Mouse (Mus musculus) embryonic facial prominence, embryonic 13.5 days (tissue): ENCODE measurements at regions not wholly inside any gene's neighbourhood (a gene's known extent, or its start where the extent isn't known, plus 50 kb on each side); places are given as distances from the start of the nearest gene placed in this dataset.
A peak's percentile ranks its signal among the peaks of the same experiment; 100 is the strongest.

ENCODE experiments used
- ATAC-seq: fragments of 200-750 bp; cut with Nextera tagmentation; 2 replicates; pipeline ENCODE4 v1.8.0; 2017; ENCODE audit warnings: low read depth; ENCODE audit not compliant: insufficient number of reproducible peaks, insufficient read depth, low FRiP score, low TSS enrichment
- H3K27ac ChIP-seq: fragments of 300-500 bp; sonication (generic); 2 replicates; pipeline ENCODE4 v1.5.1; 2015; ENCODE audit warnings: moderate library complexity, mild to moderate bottlenecking, inconsistent platforms
- H3K27me3 ChIP-seq: fragments of 300-500 bp; sonication (generic); 2 replicates; pipeline ENCODE4 v1.6.1; 2015; ENCODE audit warnings: mild to moderate bottlenecking, inconsistent platforms
- H3K36me3 ChIP-seq: fragments of 300-500 bp; sonication (generic); 2 replicates; pipeline ENCODE4 v1.6.1; 2015; ENCODE audit warnings: mild to moderate bottlenecking, inconsistent platforms
- H3K4me1 ChIP-seq: fragments of 300-500 bp; sonication (generic); 2 replicates; pipeline ENCODE4 v1.6.1; 2015; ENCODE audit warnings: inconsistent platforms
- H3K4me2 ChIP-seq: fragments of 300-500 bp; sonication (generic); 2 replicates; pipeline ENCODE4 v1.6.1; 2015; ENCODE audit warnings: moderate library complexity, mild to moderate bottlenecking, inconsistent platforms
- H3K4me3 ChIP-seq: fragments of 300-500 bp; sonication (generic); 2 replicates; pipeline ENCODE4 v1.5.1; 2015; ENCODE audit warnings: mild to moderate bottlenecking, inconsistent platforms
- H3K9ac ChIP-seq: fragments of 300-500 bp; sonication (generic); 2 replicates; pipeline ENCODE4 v1.6.1; 2015; ENCODE audit warnings: mild to moderate bottlenecking, inconsistent platforms
- H3K9me3 ChIP-seq: fragments of 300-500 bp; sonication (generic); 2 replicates; pipeline ENCODE4 v1.6.1; 2016; ENCODE audit warnings: inconsistent platforms
- WGBS: fragments of 180-500 bp; shearing (Covaris S2); methylation state at CpG from one replicate; pipeline ENCODE4 v1.1.7; 2015; ENCODE audit warnings: mixed read lengths; 5-methylcytosine and 5-hydroxymethylcytosine counted together

GRCm38 (mm10) chr10:29921658-29922057, 278.7 kb downstream of the Cenpw start:
- H3K9me3 ChIP-seq = no peaks in the 10 kb centered on the region
- no peaks in the 10 kb centered on the region for H3K36me3 ChIP-seq
- peaks cover 8% of the 10 kb centered on the region for H3K4me1 ChIP-seq
- no peak overlapping the region for H3K4me3 ChIP-seq
- no peak overlapping the region for H3K4me2 ChIP-seq
- no peak for ATAC-seq
- no peak overlapping the region for H3K9ac ChIP-seq
- WGBS = 5% methylated on average over 4 of the region's 4 CpGs
- no peaks in the 10 kb centered on the region for H3K27me3 ChIP-seq
- H3K27ac ChIP-seq = peak overlapping the region; percentile 52; the same call in 1 of the 2 replicates

- no peaks in the 10 kb centered on the region for H3K9me3 ChIP-seq
- 27% methylated on average over 1 of the region's 1 CpGs for WGBS
- H3K4me1 ChIP-seq = peaks cover 4% of the 10 kb centered on the region; the same call in 1 of the 2 replicates
- H3K27ac ChIP-seq = no peak overlapping the region
- H3K4me3 ChIP-seq = no peak overlapping the region
- H3K27me3 ChIP-seq = no peaks in the 10 kb centered on the region
- H3K36me3 ChIP-seq = no peaks in the 10 kb centered on the region
- H3K4me2 ChIP-seq = no peak overlapping the region
- no peak overlapping the region for H3K9ac ChIP-seq
- peak; percentile 43; the same call in 1 of the 2 replicates for ATAC-seq
Measured at GRCm38 (mm10) chr10:29897780-29898363, 302.5 kb downstream of the Cenpw start.

GRCm38 (mm10) chr10:29864566-29864965, 328.9 kb upstream of the Rspo3 start:
- ATAC-seq = no peak
- H3K4me1 ChIP-seq = no peaks in the 10 kb centered on the region
- no peak overlapping the region for H3K4me2 ChIP-seq
- no peak overlapping the region for H3K9ac ChIP-seq
- H3K36me3 ChIP-seq = no peaks in the 10 kb centered on the region
- no peak overlapping the region for H3K27ac ChIP-seq
- no peaks in the 10 kb centered on the region for H3K9me3 ChIP-seq
- H3K27me3 ChIP-seq = no peaks in the 10 kb centered on the region
- no peak overlapping the region for H3K4me3 ChIP-seq

- Histone ChIP-seq H3K4me1 (0 out of 2 replicates have a peak, but pooled peaks cover 4% of the 10 kb centered on the region), H3K4me3 (no peak overlapping the region), H3K4me2 (no peak overlapping the region), H3K27me3 (no peaks in the 10 kb centered on the region), H3K9me3 (no peaks in the 10 kb centered on the region), H3K9ac (no peak overlapping the region), H3K27ac (no peak overlapping the region), H3K36me3 (no peaks in the 10 kb centered on the region)
- ATAC-seq = no peak
- WGBS = 7% methylated on average over 2 of the region's 2 CpGs
Measured at GRCm38 (mm10) chr10:29855749-29856313, 320.2 kb upstream of the Rspo3 start.

GRCm38 (mm10) chr10:29852516-29852915, 316.8 kb upstream of the Rspo3 start:
- Histone ChIP-seq H3K4me1 (0 out of 2 replicates have a peak, but pooled peaks cover 4% of the 10 kb centered on the region), H3K27ac (no peak overlapping the region), H3K4me2 (no peak overlapping the region), H3K4me3 (no peak overlapping the region), H3K36me3 (no peaks in the 10 kb centered on the region), H3K9me3 (no peaks in the 10 kb centered on the region), H3K9ac (no peak overlapping the region), H3K27me3 (no peaks in the 10 kb centered on the region)
- WGBS = 17% methylated on average over 2 of the region's 2 CpGs
- no peak for ATAC-seq

- 58% methylated on average over 5 of the region's 5 CpGs for WGBS
- no peaks in the 10 kb centered on the region for H3K27me3 ChIP-seq
- no peaks in the 10 kb centered on the region for H3K4me1 ChIP-seq
- no peaks in the 10 kb centered on the region for H3K9me3 ChIP-seq
- ATAC-seq = no peak
- no peak overlapping the region for H3K4me2 ChIP-seq
- H3K27ac ChIP-seq = 0 out of 2 replicates have a peak overlapping the region, but pooled peaks have one; percentile 12
- H3K36me3 ChIP-seq = no peaks in the 10 kb centered on the region
- no peak overlapping the region for H3K9ac ChIP-seq
- no peak overlapping the region for H3K4me3 ChIP-seq
Measured at GRCm38 (mm10) chr10:29824939-29825658, 289.4 kb upstream of the Rspo3 start.

GRCm38 (mm10) chr10:29824413-29824812, 288.7 kb upstream of the Rspo3 start:
- no peak overlapping the region for H3K9ac ChIP-seq
- H3K9me3 ChIP-seq = no peaks in the 10 kb centered on the region
- ATAC-seq = no peak
- no peaks in the 10 kb centered on the region for H3K27me3 ChIP-seq
- no peaks in the 10 kb centered on the region for H3K36me3 ChIP-seq
- H3K4me1 ChIP-seq = no peaks in the 10 kb centered on the region
- H3K4me3 ChIP-seq = no peak overlapping the region
- no peak overlapping the region for H3K4me2 ChIP-seq
- H3K27ac ChIP-seq = 0 out of 2 replicates have a peak overlapping the region, but pooled peaks have one; percentile 12

GRCm38 (mm10) chr10:29823177-29823576, 287.5 kb upstream of the Rspo3 start:
- WGBS = 78% methylated on average over 2 of the region's 2 CpGs
- Histone ChIP-seq H3K4me2 (no peak overlapping the region), H3K27me3 (no peaks in the 10 kb centered on the region), H3K4me1 (no peaks in the 10 kb centered on the region), H3K9me3 (no peaks in the 10 kb centered on the region), H3K9ac (no peak overlapping the region), H3K4me3 (no peak overlapping the region), H3K36me3 (no peaks in the 10 kb centered on the region), H3K27ac (no peak overlapping the region)
- no peak for ATAC-seq

- H3K36me3 ChIP-seq = no peaks in the 10 kb centered on the region
- no peaks in the 10 kb centered on the region for H3K4me1 ChIP-seq
- WGBS = 41% methylated on average over 6 of the region's 6 CpGs
- ATAC-seq = no peak
- no peaks in the 10 kb centered on the region for H3K27me3 ChIP-seq
- no peak overlapping the region for H3K4me2 ChIP-seq
- no peak overlapping the region for H3K27ac ChIP-seq
- H3K4me3 ChIP-seq = no peak overlapping the region
- no peaks in the 10 kb centered on the region for H3K9me3 ChIP-seq
- H3K9ac ChIP-seq = no peak overlapping the region
Measured at GRCm38 (mm10) chr10:29803915-29804545, 268.4 kb upstream of the Rspo3 start.

- no peak overlapping the region for H3K4me3 ChIP-seq
- H3K4me2 ChIP-seq = no peak overlapping the region
- no peaks in the 10 kb centered on the region for H3K4me1 ChIP-seq
- 89% methylated on average over 3 of the region's 3 CpGs for WGBS
- no peaks in the 10 kb centered on the region for H3K9me3 ChIP-seq
- H3K9ac ChIP-seq = no peak overlapping the region
- no peak overlapping the region for H3K27ac ChIP-seq
- no peaks in the 10 kb centered on the region for H3K27me3 ChIP-seq
- no peak for ATAC-seq
- no peaks in the 10 kb centered on the region for H3K36me3 ChIP-seq
Measured at GRCm38 (mm10) chr10:29802637-29803036, 267.0 kb upstream of the Rspo3 start.

GRCm38 (mm10) chr10:29794663-29795062, 259.0 kb upstream of the Rspo3 start:
- no peaks in the 10 kb centered on the region for H3K27me3 ChIP-seq
- WGBS = 81% methylated on average over 1 of the region's 1 CpGs
- no peaks in the 10 kb centered on the region for H3K9me3 ChIP-seq
- no peak for ATAC-seq
- H3K9ac ChIP-seq = no peak overlapping the region
- no peaks in the 10 kb centered on the region for H3K4me1 ChIP-seq
- no peak overlapping the region for H3K27ac ChIP-seq
- H3K36me3 ChIP-seq = no peaks in the 10 kb centered on the region
- H3K4me3 ChIP-seq = no peak overlapping the region
- no peak overlapping the region for H3K4me2 ChIP-seq
